Mouse (Mus musculus): ENCODE data around the gene Frmd7. TPM values are rescaled to one million over a fixed set of nuclear protein-coding genes. Genes with fewer than 3 reads are reported as not detected.

Frmd7 gene
- polyA plus RNA-seq (2012; rRNA removed; ENCODE audit: low replicate concordance) = 0.26 and 1.8 TPM in 2 replicates

DNA sequence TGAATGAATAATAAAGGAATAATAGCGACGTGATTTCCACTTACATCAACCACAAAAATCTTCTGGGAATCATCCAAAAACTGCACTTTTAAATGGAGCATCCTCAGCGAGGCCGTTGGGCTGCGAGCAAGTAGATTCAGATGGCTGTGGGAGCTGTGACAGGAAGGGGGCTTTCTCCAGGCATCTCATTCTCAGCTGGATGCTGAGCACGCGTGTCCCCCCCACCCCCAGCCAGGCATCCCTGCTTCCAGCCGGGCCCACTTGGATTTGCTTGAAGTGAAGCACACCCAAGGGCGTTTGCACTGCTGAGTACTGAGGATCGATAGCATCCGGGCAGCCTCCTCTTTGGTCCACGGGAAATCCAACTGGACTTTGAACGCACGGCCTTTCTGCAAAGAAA, at the start of gene Frmd7:
TSS of gene Frmd7 (minus strand) at position 101 of the 400 bp plus-strand sequence.

Other genes starting within 250 kb of the Frmd7 start
- 2.4 and 6.6 TPM in 2 replicates for gene Stk26, start 101.7 kb downstream of the Frmd7 start, polyA plus RNA-seq (2012; rRNA removed; ENCODE audit: low replicate concordance)
- gene Rap2c, start 75.3 kb upstream of the Frmd7 start, polyA plus RNA-seq (2012; rRNA removed; ENCODE audit: low replicate concordance) = 1.2 and 5.7 TPM in 2 replicates

Data from mammary gland, adult 2 months (tissue).